Comparison of ENCODE assay signal across 8 mouse cellular contexts in the genomic region with DNA sequence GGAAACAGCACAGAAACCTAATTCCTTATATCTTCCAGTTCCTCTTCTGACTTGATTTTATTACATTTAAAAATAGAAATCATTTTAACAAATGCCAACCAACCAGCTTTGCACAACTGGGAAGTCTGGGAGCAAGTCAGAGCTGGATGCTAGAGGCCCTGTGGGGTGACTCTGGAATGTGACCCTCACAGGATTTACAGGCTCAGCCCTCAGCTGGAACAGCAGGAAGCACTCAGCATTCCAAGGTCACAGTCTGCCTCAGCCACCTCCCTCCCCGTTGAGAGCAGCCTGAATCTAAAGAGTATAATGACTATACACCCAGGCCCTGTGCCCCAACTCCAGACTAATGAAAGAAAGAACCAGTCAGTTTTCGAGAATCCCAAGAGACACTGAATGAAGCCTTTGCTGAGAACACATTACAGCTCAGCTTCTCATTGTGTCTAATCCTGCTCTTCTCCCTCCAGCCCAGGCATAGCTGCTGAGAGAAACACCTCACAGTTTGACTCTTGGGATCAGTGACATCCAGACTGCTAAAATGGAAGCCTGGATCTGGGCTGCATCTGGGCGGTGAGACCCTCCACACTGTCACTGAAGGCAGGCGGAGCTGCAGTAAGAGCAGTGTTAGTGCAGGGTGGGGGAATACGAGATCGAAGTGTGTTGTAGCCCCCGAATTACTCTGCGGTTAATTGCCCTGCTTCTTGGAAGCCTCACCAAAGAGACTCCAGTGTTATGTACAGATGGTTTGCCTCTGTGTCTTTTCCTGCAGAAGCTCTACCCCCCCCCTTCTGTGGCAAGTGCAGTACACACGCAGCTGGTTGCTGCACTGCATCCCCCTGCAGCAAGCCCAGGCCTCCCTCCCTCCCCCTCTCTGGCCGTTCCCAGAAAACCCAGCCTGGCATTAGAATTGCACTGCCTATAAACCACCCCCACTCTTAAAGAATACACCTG. TPM values are rescaled to one million over a fixed set of nuclear protein-coding genes. Genes with fewer than 3 reads are reported as not detected.
DNase-seq lines count a peak whose midpoint lies in the region.

No protein-coding gene starts in this region.

- DNase-seq in adrenal gland, adult (ENCODE audit: inconsistent age in 2 of 2, low spot score in 1 of 2) = peak; percentile 57 to 71
- no peak for DNase-seq in adrenal gland, adult 18-20 months (ENCODE audit: low spot score in 2 of 2)
- DNase-seq in testis, postnatal 10 days (ENCODE audit: low spot score) = peak; percentile 56
- DNase-seq in testis, postnatal 14 days (ENCODE audit: low spot score) = no peak
- DNase-seq in kidney, postnatal 25 days = peak; percentile 60 to 86
- no peak for DNase-seq in cerebellum, postnatal 25 days
- DNase-seq in gastrocnemius, postnatal 10 days = no peak
- DNase-seq in left cerebral cortex, adult 9 months (ENCODE audit: low spot score in 2 of 2) = no peak

RNA-seq across cellular contexts. Expression of a gene that starts 8.7 kb away (rescaled TPM):
- total RNA-seq in adrenal gland, adult 18-20 months (2021) = 10 to 100 TPM; 14.8 to 15.5 TPM
- 10 to 100 TPM; 19.1 to 21.9 TPM for total RNA-seq in gastrocnemius, postnatal 10 days (2021)

RNA-seq across cellular contexts. Expression of a gene that starts 8.8 kb away (rescaled TPM):
- total RNA-seq in adrenal gland, adult 18-20 months (2021) = 10 to 100 TPM; 13.3 to 14.9 TPM
- 1 to 10 TPM; 6.6 to 8.1 TPM for total RNA-seq in gastrocnemius, postnatal 10 days (2021)

RNA-seq across cellular contexts. Expression of a gene that starts 24.0 kb away (rescaled TPM):
- under 1 TPM in 1 of 2 experiments, not detected in 1; 0.20 TPM for total RNA-seq in adrenal gland, adult 18-20 months (2021)
- total RNA-seq in gastrocnemius, postnatal 10 days (2021) = under 1 TPM in 1 of 2 experiments, not detected in 1; 0.25 TPM

Comparison
In these comparisons a context has a peak if more than half of its experiments do, and no peak if none do; other contexts are left out.
1. DNase-seq: peak in adrenal gland, adult (2 of 2), testis, postnatal 10 days (single experiment) and kidney, postnatal 25 days (2 of 2); none in adrenal gland, adult 18-20 months (0 of 2), testis, postnatal 14 days (single experiment), cerebellum, postnatal 25 days (0 of 2), gastrocnemius, postnatal 10 days (single experiment) and left cerebral cortex, adult 9 months (0 of 2).